Mouse (Mus musculus) heart, postnatal 0 days (tissue): ENCODE data around the gene Tnfsf4. TPM values are rescaled to one million over a fixed set of nuclear protein-coding genes. Genes with fewer than 3 reads are reported as not detected.

Experiments used
- ATAC-seq: fragments of 200-750 bp; cut with Nextera tagmentation; 2 replicates; pipeline ENCODE4 v1.8.0; 2017; ENCODE audit warnings: low read depth, moderate number of reproducible peaks, moderate library complexity; ENCODE audit not compliant: insufficient read depth
- DNase-seq: peaks from one replicate; pipeline ENCODE4 v3.0.0-alpha.2; 2016; ENCODE audit warnings: low spot score
- H3K27ac ChIP-seq: fragments of 300-500 bp; sonication (generic); 2 replicates; pipeline ENCODE4 v1.5.1; 2014; ENCODE audit warnings: low read depth, mild to moderate bottlenecking
- H3K27me3 ChIP-seq: fragments of 300-500 bp; sonication (generic); 2 replicates; pipeline ENCODE4 v1.6.1; 2014; ENCODE audit warnings: low read length, mixed read lengths; ENCODE audit not compliant: control insufficient read depth, insufficient read depth
- H3K36me3 ChIP-seq: fragments of 300-500 bp; sonication (generic); replicated peaks from 2 replicates; pipeline ENCODE4 v1.6.1; 2014; ENCODE audit warnings: low read length, mixed read lengths; ENCODE audit not compliant: control insufficient read depth, insufficient read depth
- H3K4me1 ChIP-seq: fragments of 300-500 bp; sonication (generic); 2 replicates; pipeline ENCODE4 v1.6.1; 2014; ENCODE audit warnings: antibody characterized with exemption; ENCODE audit not compliant: control insufficient read depth, insufficient read depth
- H3K4me2 ChIP-seq: fragments of 300-500 bp; sonication (generic); 2 replicates; pipeline ENCODE4 v1.6.1; 2014; ENCODE audit warnings: low read depth, mild to moderate bottlenecking, low read length, moderate library complexity
- H3K4me3 ChIP-seq: fragments of 300-500 bp; sonication (generic); 2 replicates; pipeline ENCODE4 v1.5.1; 2014; ENCODE audit warnings: low read depth, low read length
- H3K9ac ChIP-seq: fragments of 300-500 bp; sonication (generic); replicated peaks from 2 replicates; pipeline ENCODE4 v1.6.1; 2014; ENCODE audit warnings: low read depth, low read length, mixed read lengths
- H3K9me3 ChIP-seq: fragments of 300-500 bp; sonication (generic); replicated peaks from 2 replicates; pipeline ENCODE4 v1.6.1; 2016; ENCODE audit warnings: low read length; ENCODE audit not compliant: control insufficient read depth
- CTCF ChIP-seq: IDR thresholded peaks from 2 replicates; pipeline ENCODE4 v1.5.1; 2016; ENCODE audit warnings: antibody characterized with exemption, control low read depth, low read depth
- EP300 ChIP-seq: IDR thresholded peaks from 2 replicates; pipeline ENCODE4 v1.6.1; 2016; ENCODE audit warnings: antibody characterized with exemption, low read depth
- WGBS: fragments of 180-500 bp; shearing (Covaris S2); extraction: QIAGEN DNeasy Blood & Tissue Kit; methylation state at CpG from one replicate; pipeline ENCODE4 v1.1.7; 2014; 5-methylcytosine and 5-hydroxymethylcytosine counted together
- polyA plus RNA-seq: library from polyadenylated mRNA; unstranded; fragments of >200 nt; fragmentation: Nextera tagmentation; extraction: Ambion mirVana; gene quantifications from 2 replicates; pipeline ENCODE4 v1.2.1, GENCODE M21; 2015
- total RNA-seq: library from RNA; depleted of rRNA; stranded (reverse); fragments of >200 nt; gene quantifications from 2 replicates; pipeline ENCODE4 v1.2.3, GENCODE M21; 2014; ENCODE audit warnings: low replicate concordance

The Tnfsf4 gene
- total and polyA plus RNA-seq, 2 experiments from 2014 or later = 0.05 TPM; not detected in 1

DNA sequence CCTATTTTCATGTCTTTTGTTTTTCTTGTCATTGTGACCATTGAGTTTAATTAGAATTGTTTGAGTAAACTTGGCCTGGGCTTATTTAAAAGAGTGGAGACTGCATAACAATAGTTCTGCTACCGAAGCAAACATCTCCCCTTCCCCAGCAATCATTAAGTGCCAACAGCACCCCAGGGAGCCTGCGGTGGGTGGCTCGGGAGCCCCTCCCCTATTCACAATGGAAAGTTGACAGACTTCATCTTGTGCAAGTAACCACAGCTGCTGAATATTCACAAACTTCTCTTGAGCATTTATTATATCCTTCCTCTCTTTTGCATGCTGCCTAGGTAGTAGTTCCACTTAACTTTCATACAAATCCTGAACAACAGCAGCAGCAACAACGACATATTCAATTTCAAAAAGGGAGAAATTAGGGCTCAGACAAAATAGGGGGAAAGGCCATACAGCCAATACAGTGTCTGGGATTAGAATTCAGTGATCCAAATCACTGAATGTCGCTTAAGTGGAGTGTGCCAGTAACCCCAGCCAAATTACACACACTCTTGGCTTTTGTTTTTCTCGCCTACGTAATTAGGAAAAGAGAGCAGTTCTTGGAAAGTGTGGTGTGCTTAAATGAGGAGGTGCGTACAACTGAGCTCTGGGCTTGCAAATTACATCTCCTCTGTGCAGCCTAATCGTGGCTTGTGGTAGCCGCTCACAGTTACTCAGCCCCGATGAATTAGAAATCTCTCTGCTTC lies 15.4 kb upstream of the Tnfsf4 start:
- Histone ChIP-seq H3K4me1 (no peaks in the 10 kb centered on the region), H3K27me3 (no peaks in the 10 kb centered on the region), H3K4me3 (no peak overlapping the region), H3K27ac (no peak overlapping the region), H3K9ac (no peak overlapping the region), H3K9me3 (no peaks in the 10 kb centered on the region), H3K36me3 (no peaks in the 10 kb centered on the region), H3K4me2 (no peak overlapping the region)
- ATAC-seq (no peak; the same call in 1 of the 2 replicates), DNase-seq (no peak)
- TF ChIP-seq EP300 (no peak), CTCF (no peak)
- WGBS = 32% methylated on average over 11 of the region's 11 CpGs

DNA sequence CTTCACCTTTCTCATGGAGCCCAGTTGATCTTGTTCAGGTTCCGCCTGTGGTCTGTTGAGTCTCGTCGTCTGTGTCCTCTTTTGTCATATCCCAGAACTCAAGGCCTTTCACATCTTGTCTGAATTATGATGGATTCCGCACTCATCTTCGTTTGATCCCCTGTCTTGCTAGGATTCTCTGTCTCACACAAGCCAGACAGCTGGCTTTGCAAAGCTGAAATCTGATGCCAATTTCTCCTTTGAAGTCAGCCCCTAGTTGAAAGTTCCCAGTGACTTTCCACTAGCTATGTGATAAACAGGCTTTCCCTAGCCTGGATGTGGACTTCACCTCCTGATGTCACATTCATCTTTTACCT lies 14.8 kb upstream of the Tnfsf4 start:
- Histone ChIP-seq H3K4me3 (no peak overlapping the region), H3K4me1 (no peaks in the 10 kb centered on the region), H3K4me2 (no peak overlapping the region), H3K27ac (no peak overlapping the region), H3K27me3 (no peaks in the 10 kb centered on the region), H3K9ac (no peak overlapping the region), H3K9me3 (no peaks in the 10 kb centered on the region), H3K36me3 (no peaks in the 10 kb centered on the region)
- TF ChIP-seq EP300 (no peak), CTCF (no peak)
- no peak for DNase-seq
- whole genome bisulfite sequencing = 45% methylated on average over 5 of the region's 5 CpGs
- ATAC-seq = no peak

DNA sequence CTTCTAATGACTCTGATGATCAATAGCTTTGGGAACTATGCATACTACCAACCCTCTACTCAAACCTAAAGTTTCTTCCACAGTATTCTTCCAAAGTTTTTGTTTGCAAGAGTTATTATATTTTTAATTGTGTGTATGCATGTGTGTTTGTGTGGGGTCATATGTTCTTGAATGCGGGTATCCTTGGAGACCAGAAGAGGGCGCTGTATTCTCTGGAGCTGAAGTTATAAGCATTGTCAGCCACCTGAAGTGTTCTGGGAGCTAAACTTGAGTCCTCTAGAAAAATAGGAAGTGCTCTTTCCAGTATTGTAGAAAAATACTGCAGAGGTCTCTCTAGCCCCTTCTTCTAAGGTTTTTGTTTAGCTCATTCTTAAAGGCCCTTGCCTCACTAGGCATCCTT lies 5.1 kb upstream of the Tnfsf4 start:
- 63% methylated on average over 2 of the region's 2 CpGs for WGBS
- DNase-seq = no peak
- Histone ChIP-seq H3K36me3 (no peaks in the 10 kb centered on the region), H3K9ac (no peak overlapping the region), H3K4me3 (no peak overlapping the region), H3K27ac (no peak overlapping the region), H3K9me3 (no peaks in the 10 kb centered on the region), H3K4me1 (no peaks in the 10 kb centered on the region), H3K27me3 (no peaks in the 10 kb centered on the region), H3K4me2 (no peak overlapping the region)
- TF ChIP-seq EP300 = no peak
- TF ChIP-seq CTCF = 0 out of 2 replicates have a peak, but pooled peaks have one; percentile 3
- no peak for ATAC-seq

DNA sequence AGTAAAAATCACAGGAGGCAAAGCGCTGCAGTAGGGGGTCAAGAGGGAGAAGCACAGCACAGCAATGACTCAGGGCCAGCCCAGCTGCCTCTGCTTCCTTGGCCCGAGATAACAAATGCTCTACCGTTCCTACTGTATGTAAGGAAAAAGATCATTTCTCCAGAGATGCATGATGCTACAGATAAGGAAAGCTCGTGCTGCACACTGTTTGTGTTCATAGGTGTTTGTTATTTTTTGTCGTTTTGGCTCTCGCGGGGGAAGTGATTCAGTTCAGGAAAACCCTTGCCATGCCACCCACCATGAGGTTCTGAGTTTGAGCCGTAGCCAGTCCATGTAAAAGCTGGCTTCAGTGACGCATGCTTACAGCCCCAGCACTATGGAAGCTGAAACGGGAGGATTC lies 2.3 kb upstream of the Tnfsf4 start:
- no peak overlapping the region for H3K9ac ChIP-seq
- TF ChIP-seq EP300 (no peak), CTCF (no peak)
- no peaks in the 10 kb centered on the region for H3K27me3 ChIP-seq
- no peak overlapping the region for H3K4me3 ChIP-seq
- no peak overlapping the region for H3K4me2 ChIP-seq
- DNase-seq = no peak
- no peak for ATAC-seq
- H3K9me3 ChIP-seq = no peaks in the 10 kb centered on the region
- no peaks in the 10 kb centered on the region for H3K4me1 ChIP-seq
- H3K27ac ChIP-seq = no peak overlapping the region
- 48% methylated on average over 10 of the region's 10 CpGs for WGBS
- no peaks in the 10 kb centered on the region for H3K36me3 ChIP-seq

DNA sequence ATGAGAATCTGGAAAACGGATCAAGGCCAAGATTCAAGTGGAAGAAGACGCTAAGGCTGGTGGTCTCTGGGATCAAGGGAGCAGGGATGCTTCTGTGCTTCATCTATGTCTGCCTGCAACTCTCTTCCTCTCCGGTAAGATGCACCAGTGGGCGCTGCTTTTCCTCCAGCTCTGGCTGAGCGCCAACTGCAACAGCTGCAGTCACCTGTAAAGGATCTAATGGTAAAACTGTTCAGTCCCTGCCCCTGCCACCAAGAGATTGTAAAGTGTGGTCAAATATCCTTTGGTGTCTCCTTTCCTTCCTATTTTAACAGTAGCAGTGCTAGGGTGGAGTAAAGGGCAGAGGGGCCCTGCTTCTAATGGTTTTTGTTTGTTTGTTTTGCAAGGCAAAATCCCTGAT lies 401 bp downstream of the Tnfsf4 start:
- 44% methylated on average over 5 of the region's 5 CpGs for WGBS
- ATAC-seq (no peak), DNase-seq (no peak)
- H3K27me3 ChIP-seq = no peaks in the 10 kb centered on the region
- TF ChIP-seq EP300 (no peak), CTCF (no peak)
- no peaks in the 10 kb centered on the region for H3K4me1 ChIP-seq
- no peak overlapping the region for H3K27ac ChIP-seq
- H3K9ac ChIP-seq = no peak overlapping the region
- H3K36me3 ChIP-seq = no peaks in the 10 kb centered on the region
- H3K9me3 ChIP-seq = no peaks in the 10 kb centered on the region
- no peak overlapping the region for H3K4me2 ChIP-seq
- H3K4me3 ChIP-seq = no peak overlapping the region

DNA sequence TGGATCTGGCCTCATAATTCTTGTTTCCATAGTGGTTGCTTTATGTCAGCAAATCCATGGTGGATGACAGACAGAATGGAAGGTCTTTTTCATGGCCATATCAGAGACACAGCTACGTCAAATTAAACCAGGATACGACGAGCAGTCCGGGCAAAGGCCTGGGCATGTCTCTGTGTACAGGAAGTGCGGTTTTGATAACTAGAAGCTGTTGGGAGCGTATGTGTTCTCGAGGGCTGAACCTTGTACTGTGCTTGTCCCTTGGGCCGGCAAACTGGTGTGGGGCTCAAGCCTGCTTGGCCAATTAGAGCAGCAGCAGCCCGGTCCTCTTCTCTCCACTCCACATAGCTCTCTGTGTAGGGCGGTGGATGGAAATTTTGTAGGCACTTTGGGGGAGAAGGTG lies 1.1 kb downstream of the Tnfsf4 start:
- DNase-seq = no peak
- no peaks in the 10 kb centered on the region for H3K27me3 ChIP-seq
- H3K9me3 ChIP-seq = no peaks in the 10 kb centered on the region
- 56% methylated on average over 10 of the region's 10 CpGs for WGBS
- no peak overlapping the region for H3K9ac ChIP-seq
- H3K4me1 ChIP-seq = no peaks in the 10 kb centered on the region
- TF ChIP-seq EP300 (no peak), CTCF (no peak)
- H3K27ac ChIP-seq = no peak overlapping the region
- H3K4me3 ChIP-seq = no peak overlapping the region
- no peaks in the 10 kb centered on the region for H3K36me3 ChIP-seq
- no peak for ATAC-seq
- no peak overlapping the region for H3K4me2 ChIP-seq
